Mouse (Mus musculus): ENCODE measurements around the gene Tspan12.

DNA sequence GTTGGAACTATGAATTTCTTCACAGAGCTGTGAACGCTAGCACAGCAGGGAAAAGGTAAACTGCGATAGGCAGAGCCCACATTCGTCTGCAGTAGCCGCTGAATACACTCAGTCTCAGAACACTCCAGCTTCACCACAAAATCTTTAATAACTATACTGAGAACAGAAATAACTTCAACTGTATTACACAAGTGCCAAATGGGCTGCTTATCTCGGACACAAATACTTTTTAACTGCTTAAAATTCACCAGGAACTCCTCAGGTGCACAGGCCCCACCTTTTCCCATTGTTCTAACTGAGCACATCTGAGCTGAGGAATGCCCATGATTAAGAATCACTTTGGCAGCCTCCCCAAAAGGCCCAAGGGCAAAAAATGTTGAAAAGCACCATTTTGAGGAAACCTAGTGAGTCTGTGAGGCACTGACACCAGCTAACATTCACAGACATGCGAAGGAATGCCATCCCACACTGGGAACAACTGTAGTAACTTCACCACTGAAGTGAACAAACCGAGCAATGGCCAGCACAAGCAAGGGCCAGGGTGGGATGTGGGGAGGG is 47.2 kb downstream of the Tspan12 start:
- no peak for TF ChIP-seq CTCF (IDR thresholded peaks at IDR 0.05; ENCODE audit: borderline replicate concordance, extremely low read depth, insufficient read depth, insufficient read length)
- TF ChIP-seq POLR2A (IDR thresholded peaks at IDR 0.05; ENCODE audit: borderline replicate concordance, extremely low read depth, insufficient read depth, insufficient read length, poor library complexity, severe bottlenecking) = no peak

Data from brain, embryonic 14.5 days (tissue).